Mouse (Mus musculus): ENCODE results near the gene Mob3a.

- TF ChIP-seq ZC3H11A (IDR thresholded peaks at IDR 0.05; ENCODE audit: borderline replicate concordance, low read depth, low read length) (no peak), HCFC1 (IDR thresholded peaks at IDR 0.05; ENCODE audit: borderline replicate concordance, insufficient read depth, low read length) (no peak), MAFK (IDR thresholded peaks at IDR 0.05; ENCODE audit: insufficient read depth, low read depth, low read length) (no peak)
Measured at GRCm38 (mm10) chr10:80683647-80684046, 18.1 kb downstream of the Mob3a start.

Data from ES-E14 (cell line).